9 mouse cellular contexts compared by ENCODE assay signal in the genomic region with DNA sequence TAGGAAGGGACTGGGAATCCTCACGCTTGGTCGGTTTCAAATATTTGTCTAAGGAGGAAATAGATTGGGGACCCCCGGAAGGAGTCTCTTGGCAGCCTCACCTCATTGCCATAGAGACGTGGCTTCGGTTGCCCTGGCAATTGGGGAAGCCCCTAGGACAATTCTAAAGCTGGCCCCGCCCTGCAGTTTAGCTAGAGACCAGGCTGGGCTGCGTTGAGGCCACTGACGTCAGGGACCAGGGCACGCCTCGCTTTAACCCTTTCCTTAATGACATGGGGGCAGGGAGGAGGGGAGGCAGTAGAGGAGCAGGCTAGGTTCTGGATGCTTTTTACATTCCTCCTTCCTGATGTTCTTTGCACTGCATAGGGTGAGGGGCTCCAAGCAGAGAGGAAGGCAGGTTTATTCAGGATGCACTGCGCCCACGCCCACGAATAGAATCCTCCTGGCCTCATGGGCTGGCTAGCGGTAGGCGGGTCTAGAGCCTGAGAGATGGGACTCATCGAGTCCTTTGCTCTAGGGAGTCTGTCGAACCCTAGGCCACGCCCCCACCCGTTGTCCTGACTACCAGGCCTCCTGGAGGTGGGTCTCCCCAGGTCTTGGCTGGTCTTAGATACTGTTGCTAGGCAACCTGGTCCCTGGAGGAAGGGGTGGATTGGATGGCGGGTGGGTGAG. TPM values are rescaled to one million over a fixed set of nuclear protein-coding genes. Genes with fewer than 3 reads are reported as not detected.
A peak's percentile ranks its signal among the peaks of the same experiment; 100 is the strongest.
DNase-seq lines count a peak whose midpoint lies in the region; ATAC-seq and TF ChIP-seq lines count a peak whose summit lies in the region.
"Had no signal": no experiment of that assay in that cellular context is flagged by ENCODE, and none has a peak within 500 bp of the region (broad histone marks: within the 10 kb centered on the region; RNA-seq: fewer than 3 reads in every experiment).

No protein-coding gene starts in this region.

- H3K36me3 ChIP-seq in embryonic facial prominence, embryonic 10.5 days (replicated peaks): peaks cover 40% of the 10 kb centered on the region
- H3K36me3 ChIP-seq in intestine, embryonic 16.5 days (ENCODE audit: control insufficient read depth, insufficient read depth, low read length): 0 out of 2 replicates have a peak, but pooled peaks cover 7% of the 10 kb centered on the region
- peaks cover 7% of the 10 kb centered on the region for H3K36me3 ChIP-seq in stomach, postnatal 0 days (ENCODE audit: control insufficient read depth, insufficient read depth, low read length)

- 0 out of 2 replicates have a peak overlapping the region, but pooled peaks have one; percentile 2 for H3K9ac ChIP-seq in intestine, embryonic 16.5 days (ENCODE audit: low read depth, low read length)
- no peak overlapping the region for H3K9ac ChIP-seq in stomach, postnatal 0 days (ENCODE audit: low read length)

- H3K4me3 ChIP-seq in embryonic facial prominence, embryonic 10.5 days: peak overlapping the region; percentile 55
- peak overlapping the region; percentile 30 for H3K4me3 ChIP-seq in intestine, embryonic 16.5 days (ENCODE audit: low read length)
- peak overlapping the region; percentile 18 for H3K4me3 ChIP-seq in stomach, postnatal 0 days (ENCODE audit: low read depth, low read length)
- H3K4me3 ChIP-seq: erythroblast, embryonic 14.5 days had no signal

- TF ChIP-seq CTCF in stomach, postnatal 0 days (IDR thresholded peaks at IDR 0.05; ENCODE audit: low read depth): no peak

- TF ChIP-seq EP300 in stomach, postnatal 0 days (optimal IDR thresholded peaks at IDR 0.05): no peak

- no peaks in the 10 kb centered on the region for H3K27me3 ChIP-seq in embryonic facial prominence, embryonic 10.5 days (replicated peaks; ENCODE audit: low read depth, poor library complexity, severe bottlenecking)
- 0 out of 2 replicates have a peak, but pooled peaks cover under 1% of the 10 kb centered on the region for H3K27me3 ChIP-seq in intestine, embryonic 16.5 days (replicated peaks; ENCODE audit: control insufficient read depth, insufficient read depth, low read length)
- H3K27me3 ChIP-seq in stomach, postnatal 0 days (ENCODE audit: control insufficient read depth, insufficient read depth, low read length): no peaks in the 10 kb centered on the region

- H3K9me3 ChIP-seq in embryonic facial prominence, embryonic 10.5 days: no peaks in the 10 kb centered on the region
- no peaks in the 10 kb centered on the region for H3K9me3 ChIP-seq in intestine, embryonic 16.5 days (ENCODE audit: control insufficient read depth, low read length)
- H3K9me3 ChIP-seq in stomach, postnatal 0 days (ENCODE audit: control insufficient read depth, low read length): no peaks in the 10 kb centered on the region

- DNase-seq in 3134 (ENCODE audit: extremely low read depth, insufficient read length, low spot score) (peak; percentile 64), R1 (ENCODE audit: low read depth, low spot score) (peak; percentile 100), liver (peak; percentile 77)
- DNase-seq in embryonic facial prominence, embryonic 10.5 days (ENCODE audit: low spot score): peak; percentile 98
- peak; percentile 99 for DNase-seq in heart, adult 11 months
- peak; percentile 90 for DNase-seq in naive thymus-derived CD4-positive, alpha-beta T cell, adult 2 months (ENCODE audit: low read depth)
- peak; percentile 67 for DNase-seq in stomach, postnatal 0 days (ENCODE audit: low spot score)

- peak overlapping the region; percentile 83 for H3K27ac ChIP-seq in embryonic facial prominence, embryonic 10.5 days (replicated peaks)
- H3K27ac ChIP-seq in intestine, embryonic 16.5 days (ENCODE audit: low read length): peak overlapping the region; percentile 75
- peak overlapping the region; percentile 71 for H3K27ac ChIP-seq in stomach, postnatal 0 days (replicated peaks)

- H3K4me2 ChIP-seq in intestine, embryonic 16.5 days (ENCODE audit: low read depth, low read length): peak overlapping the region; percentile 51
- peak overlapping the region; percentile 45 for H3K4me2 ChIP-seq in stomach, postnatal 0 days (replicated peaks; ENCODE audit: low read depth)

- peak; percentile 75 for ATAC-seq in intestine, embryonic 16.5 days
- ATAC-seq in stomach, postnatal 0 days (ENCODE audit: low FRiP score, low TSS enrichment): peak; percentile 77

- peaks cover 65% of the 10 kb centered on the region for H3K4me1 ChIP-seq in embryonic facial prominence, embryonic 10.5 days
- H3K4me1 ChIP-seq in intestine, embryonic 16.5 days (ENCODE audit: control insufficient read depth, insufficient read depth, low read length): peaks cover 38% of the 10 kb centered on the region
- H3K4me1 ChIP-seq in stomach, postnatal 0 days (replicated peaks; ENCODE audit: control insufficient read depth, insufficient read depth): peaks cover 7% of the 10 kb centered on the region; the same call in 1 of the 2 replicates

- under 1% methylated on average over 20 of the region's 20 CpGs for WGBS in embryonic facial prominence, embryonic 10.5 days
- WGBS in intestine, embryonic 16.5 days: under 1% methylated on average over 20 of the region's 20 CpGs
- WGBS in stomach, postnatal 0 days: 1% methylated on average over 20 of the region's 20 CpGs

RNA-seq across cellular contexts. Expression of gene Dlg4, which starts 12.5 kb away (rescaled TPM):
- polyA plus RNA-seq in embryonic facial prominence, embryonic 10.5 days (2016; fragmentation: Nextera tagmentation; extraction: Ambion mirVana): 12.6 and 13.2 TPM in 2 replicates
- polyA plus RNA-seq in intestine, embryonic 16.5 days (2015; fragmentation: Nextera tagmentation; extraction: Ambion mirVana): 5.1 and 6.1 TPM in 2 replicates
- 2.6 and 3.9 TPM in 2 replicates for polyA plus RNA-seq in stomach, postnatal 0 days (2015; fragmentation: Nextera tagmentation; extraction: Ambion mirVana)

RNA-seq across cellular contexts. Expression of gene Acadvl, which starts 14.1 kb away (rescaled TPM):
- polyA plus RNA-seq in embryonic facial prominence, embryonic 10.5 days (2016; fragmentation: Nextera tagmentation; extraction: Ambion mirVana): 42.2 and 46.3 TPM in 2 replicates
- polyA plus RNA-seq in intestine, embryonic 16.5 days (2015; fragmentation: Nextera tagmentation; extraction: Ambion mirVana): 172 and 189 TPM in 2 replicates
- polyA plus RNA-seq in stomach, postnatal 0 days (2015; fragmentation: Nextera tagmentation; extraction: Ambion mirVana): 136 and 143 TPM in 2 replicates

RNA-seq across cellular contexts. Expression of gene Asgr1, which starts 24.6 kb away (rescaled TPM):
- polyA plus RNA-seq in embryonic facial prominence, embryonic 10.5 days (2016; fragmentation: Nextera tagmentation; extraction: Ambion mirVana): 0.55 and 0.70 TPM in 2 replicates
- polyA plus RNA-seq in intestine, embryonic 16.5 days (2015; fragmentation: Nextera tagmentation; extraction: Ambion mirVana): 0.17 and 0.31 TPM in 2 replicates
- 0.70 and 0.83 TPM in 2 replicates for polyA plus RNA-seq in stomach, postnatal 0 days (2015; fragmentation: Nextera tagmentation; extraction: Ambion mirVana)
- polyA plus RNA-seq: erythroblast, embryonic 14.5 days had no signal

RNA-seq across cellular contexts. Expression of gene Dvl2, which starts 28.9 kb away (rescaled TPM):
- 59.0 and 59.8 TPM in 2 replicates for polyA plus RNA-seq in embryonic facial prominence, embryonic 10.5 days (2016; fragmentation: Nextera tagmentation; extraction: Ambion mirVana)
- polyA plus RNA-seq in intestine, embryonic 16.5 days (2015; fragmentation: Nextera tagmentation; extraction: Ambion mirVana): 23.8 and 26.0 TPM in 2 replicates
- 9.8 and 11.1 TPM in 2 replicates for polyA plus RNA-seq in stomach, postnatal 0 days (2015; fragmentation: Nextera tagmentation; extraction: Ambion mirVana)

RNA-seq across cellular contexts. Expression of gene Phf23, which starts 33.7 kb away (rescaled TPM):
- polyA plus RNA-seq in embryonic facial prominence, embryonic 10.5 days (2016; fragmentation: Nextera tagmentation; extraction: Ambion mirVana): 96.5 and 98.3 TPM in 2 replicates
- polyA plus RNA-seq in intestine, embryonic 16.5 days (2015; fragmentation: Nextera tagmentation; extraction: Ambion mirVana): 49.7 and 53.1 TPM in 2 replicates
- polyA plus RNA-seq in stomach, postnatal 0 days (2015; fragmentation: Nextera tagmentation; extraction: Ambion mirVana): 34.4 and 38.5 TPM in 2 replicates

Comparison
In these comparisons a context has a peak if more than half of its experiments do, and no peak if none do; other contexts are left out.
1. Peak in every context shown above with its lines: DNase-seq, ATAC-seq, H3K4me3 ChIP-seq and H3K27ac ChIP-seq.